Mouse (Mus musculus): ENCODE results near the gene Gm49337. TPM values are rescaled to one million over a fixed set of nuclear protein-coding genes. Genes with fewer than 3 reads are reported as not detected.

The Gm49337 gene
- polyA plus RNA-seq, 1 experiment from 2014 or later, result 0.13 TPM

DNA sequence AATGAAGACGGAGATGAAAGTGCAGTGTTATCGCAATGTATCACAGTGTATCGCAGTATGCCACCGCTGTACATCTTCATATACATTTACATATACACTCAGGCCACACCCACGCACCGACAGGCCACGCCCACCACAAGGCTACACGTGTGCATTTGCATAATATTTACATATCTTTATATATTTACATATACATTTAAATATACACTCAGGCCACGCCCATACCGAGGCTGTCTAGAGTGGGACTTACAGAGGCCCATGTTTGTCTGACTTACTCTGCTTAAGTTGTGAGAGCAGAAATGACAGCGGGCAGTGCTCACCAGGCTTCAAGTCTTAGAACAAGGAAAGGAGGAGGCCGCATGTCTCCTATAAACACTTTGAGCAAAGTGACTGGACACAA, 120.1 kb downstream of the Gm49337 start:
- 91% methylated on average over 12 of the region's 12 CpGs for WGBS
- H3K4me3 ChIP-seq, result no peak overlapping the region

DNA sequence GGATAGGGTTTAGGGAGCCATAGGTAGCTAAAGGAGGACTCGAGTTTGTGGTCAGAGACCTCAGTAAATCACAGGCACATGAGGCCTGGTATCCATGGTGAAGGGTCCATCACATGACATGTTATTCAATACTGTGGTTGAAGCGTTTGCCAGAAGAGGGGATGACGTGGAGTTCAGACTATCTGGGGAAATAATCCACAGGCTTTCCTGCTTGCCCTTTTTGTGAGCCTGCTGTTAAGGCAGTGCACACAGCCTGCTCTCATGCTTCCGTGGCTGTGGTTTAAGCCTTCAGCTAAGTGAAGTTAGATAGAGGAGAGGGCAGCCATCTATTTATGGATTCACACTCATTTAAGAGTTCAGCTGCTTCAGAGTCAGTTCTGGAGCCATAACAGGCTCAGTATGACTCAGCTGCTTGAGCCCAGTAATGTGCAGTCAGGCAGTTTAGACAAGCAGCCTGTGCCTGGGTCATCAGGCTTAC, 127.7 kb downstream of the Gm49337 start:
- no peak overlapping the region for H3K4me2 ChIP-seq (replicated peaks)
- ATAC-seq (ENCODE audit: low FRiP score, low read depth), result no peak
- no peaks in the 10 kb centered on the region for H3K9me3 ChIP-seq
- no peaks in the 10 kb centered on the region for H3K4me1 ChIP-seq
- peaks cover 54% of the 10 kb centered on the region for H3K36me3 ChIP-seq
- 79% methylated on average over 4 of the region's 4 CpGs for whole genome bisulfite sequencing
- H3K4me3 ChIP-seq, result no peak overlapping the region
- H3K27me3 ChIP-seq, result no peaks in the 10 kb centered on the region
- H3K9ac ChIP-seq (replicated peaks), result no peak overlapping the region
- H3K27ac ChIP-seq (replicated peaks), result peak overlapping the region; percentile 40; the same call in 1 of the 2 replicates

More for the DNA sequence above, 120.1 kb downstream of the Gm49337 start:
- H3K36me3 ChIP-seq, result peaks cover 73% of the 10 kb centered on the region
- no peaks in the 10 kb centered on the region for H3K4me1 ChIP-seq
- no peak for ATAC-seq (ENCODE audit: low FRiP score, low read depth)
- H3K9me3 ChIP-seq, result no peaks in the 10 kb centered on the region
- no peaks in the 10 kb centered on the region for H3K27me3 ChIP-seq
- H3K27ac ChIP-seq (replicated peaks), result no peak overlapping the region
- H3K9ac ChIP-seq (replicated peaks), result no peak overlapping the region
- no peak overlapping the region for H3K4me2 ChIP-seq (replicated peaks)

- no peak overlapping the region for H3K9ac ChIP-seq (replicated peaks)
- H3K9me3 ChIP-seq, result no peaks in the 10 kb centered on the region
- no peaks in the 10 kb centered on the region for H3K27me3 ChIP-seq
- peaks cover 70% of the 10 kb centered on the region for H3K36me3 ChIP-seq
- no peak for ATAC-seq (ENCODE audit: low FRiP score, low read depth)
- WGBS, result 18% methylated on average over 1 of the region's 1 CpGs
- H3K4me2 ChIP-seq (replicated peaks), result no peak overlapping the region
- no peak overlapping the region for H3K4me3 ChIP-seq
- no peak overlapping the region for H3K27ac ChIP-seq (replicated peaks)
- H3K4me1 ChIP-seq, result no peaks in the 10 kb centered on the region
These were observed 131.4 kb downstream of the Gm49337 start for GRCm38 (mm10) chr4:116304551-116304950.

DNA sequence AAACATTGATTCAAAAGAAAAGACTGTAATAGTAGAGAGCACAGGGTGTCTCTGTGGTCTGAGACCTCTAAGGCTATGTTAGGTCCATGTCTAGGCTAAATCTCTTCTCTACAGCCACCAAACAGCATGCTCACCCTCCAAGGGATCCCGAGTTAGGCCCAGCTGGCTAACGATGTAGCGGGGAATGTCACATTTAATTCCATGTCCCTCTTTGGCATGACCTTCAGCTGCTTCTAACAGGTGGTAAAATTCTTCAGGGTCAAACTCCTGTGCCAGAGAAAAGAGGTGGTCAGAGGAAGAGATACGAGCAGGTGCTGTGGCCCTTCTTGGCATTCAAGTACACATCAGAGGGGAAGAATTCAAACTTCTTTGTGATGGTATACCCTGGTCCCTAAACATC, 144.4 kb downstream of the Gm49337 start:
- Histone ChIP-seq H3K27me3 (no peaks in the 10 kb centered on the region), H3K36me3 (peaks cover 87% of the 10 kb centered on the region), H3K9me3 (no peaks in the 10 kb centered on the region), H3K9ac (replicated peaks) (no peak overlapping the region), H3K4me2 (replicated peaks) (no peak overlapping the region), H3K27ac (replicated peaks) (no peak overlapping the region), H3K4me3 (no peak overlapping the region), H3K4me1 (no peaks in the 10 kb centered on the region)
- WGBS, result 97% methylated on average over 4 of the region's 4 CpGs
- no peak for ATAC-seq (ENCODE audit: low FRiP score, low read depth)

- Histone ChIP-seq H3K27me3 (no peaks in the 10 kb centered on the region), H3K4me1 (no peaks in the 10 kb centered on the region), H3K36me3 (peaks cover 79% of the 10 kb centered on the region), H3K9me3 (no peaks in the 10 kb centered on the region), H3K27ac (replicated peaks) (no peak overlapping the region), H3K9ac (replicated peaks) (no peak overlapping the region), H3K4me3 (no peak overlapping the region), H3K4me2 (replicated peaks) (no peak overlapping the region)
- 95% methylated on average over 6 of the region's 6 CpGs for WGBS
- ATAC-seq (ENCODE audit: low FRiP score, low read depth), result no peak
These were observed 148.9 kb downstream of the Gm49337 start for GRCm38 (mm10) chr4:116322127-116322526.

GRCm38 (mm10) chr4:116329256-116329655, 156.1 kb downstream of the Gm49337 start:
- Histone ChIP-seq H3K27ac (replicated peaks) (no peak overlapping the region), H3K27me3 (no peaks in the 10 kb centered on the region), H3K36me3 (peaks cover 55% of the 10 kb centered on the region), H3K4me3 (no peak overlapping the region), H3K4me1 (no peaks in the 10 kb centered on the region), H3K9me3 (no peaks in the 10 kb centered on the region), H3K9ac (replicated peaks) (no peak overlapping the region), H3K4me2 (replicated peaks) (no peak overlapping the region)
- WGBS, result 98% methylated on average over 3 of the region's 3 CpGs
- ATAC-seq (ENCODE audit: low FRiP score, low read depth), result no peak

DNA sequence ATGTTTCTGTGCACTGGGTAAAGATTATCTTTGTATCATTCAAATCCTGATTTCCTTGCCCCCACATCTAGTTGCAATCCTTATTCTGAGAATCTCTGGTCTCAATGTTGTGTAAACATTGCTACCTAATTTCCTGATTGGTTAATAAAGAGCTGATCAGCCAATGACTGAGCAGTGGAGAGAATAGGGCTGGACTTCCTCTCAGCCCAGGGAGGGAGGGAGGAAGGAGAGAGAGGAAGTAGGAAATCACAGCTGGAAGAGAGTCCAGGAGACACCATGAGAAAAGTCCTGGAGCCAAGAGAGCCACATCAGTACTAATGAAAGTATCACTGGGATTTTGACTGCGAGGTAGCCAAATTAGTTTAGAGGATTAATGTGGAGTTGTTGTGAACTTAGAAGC, 163.1 kb downstream of the Gm49337 start:
- no peaks in the 10 kb centered on the region for H3K4me1 ChIP-seq
- no peak overlapping the region for H3K27ac ChIP-seq (replicated peaks)
- 87% methylated on average over 1 of the region's 1 CpGs for WGBS

DNA sequence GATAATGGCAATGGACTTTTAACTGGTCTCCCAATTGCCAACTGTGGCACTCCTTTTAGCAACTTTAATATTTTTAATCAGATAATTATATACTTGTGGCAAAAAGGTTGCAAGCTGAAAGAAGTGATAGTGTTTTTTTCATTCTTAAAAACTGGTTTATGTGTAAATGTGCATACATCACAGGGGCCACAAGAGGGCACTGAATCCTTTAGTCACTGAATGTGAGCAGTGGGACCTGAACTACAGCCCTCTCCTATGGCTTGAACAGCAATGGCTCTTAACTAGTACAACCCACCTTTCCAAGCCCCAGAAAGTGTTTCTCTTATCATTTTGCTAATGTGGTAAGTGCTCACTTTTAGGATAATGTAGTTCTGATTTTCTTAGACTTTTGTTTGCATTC, 168.9 kb downstream of the Gm49337 start:
- no peak for ATAC-seq (ENCODE audit: low FRiP score, low read depth)

More for the DNA sequence above, 163.1 kb downstream of the Gm49337 start:
- H3K27me3 ChIP-seq, result no peaks in the 10 kb centered on the region
- 0 out of 2 replicates have a peak, but pooled peaks cover 6% of the 10 kb centered on the region for H3K36me3 ChIP-seq
- H3K9me3 ChIP-seq, result no peaks in the 10 kb centered on the region
- ATAC-seq (ENCODE audit: low FRiP score, low read depth), result no peak
- H3K4me3 ChIP-seq, result no peak overlapping the region
- no peak overlapping the region for H3K4me2 ChIP-seq (replicated peaks)
- no peak overlapping the region for H3K9ac ChIP-seq (replicated peaks)

More for the DNA sequence above, 168.9 kb downstream of the Gm49337 start:
- Histone ChIP-seq H3K27me3 (no peaks in the 10 kb centered on the region), H3K4me2 (replicated peaks) (no peak overlapping the region), H3K4me1 (no peaks in the 10 kb centered on the region), H3K36me3 (no peaks in the 10 kb centered on the region), H3K9ac (replicated peaks) (no peak overlapping the region), H3K27ac (replicated peaks) (no peak overlapping the region), H3K4me3 (no peak overlapping the region), H3K9me3 (no peaks in the 10 kb centered on the region)

Other genes starting within 250 kb of the Gm49337 start
- 18.2 and 18.3 TPM in 2 replicates for gene Dmbx1, start 233.5 kb upstream of the Gm49337 start, polyA plus RNA-seq (2016; fragmentation: Nextera tagmentation; extraction: Ambion mirVana)
- 4.5 and 5.5 TPM in 2 replicates for gene Faah, start 155.5 kb upstream of the Gm49337 start, polyA plus RNA-seq (2016; fragmentation: Nextera tagmentation; extraction: Ambion mirVana)
- 20.4 and 20.7 TPM in 2 replicates for gene Nsun4, start 119.5 kb upstream of the Gm49337 start, polyA plus RNA-seq (2016; fragmentation: Nextera tagmentation; extraction: Ambion mirVana)
- gene Uqcrh, start 98.3 kb upstream of the Gm49337 start, polyA plus RNA-seq (2016; fragmentation: Nextera tagmentation; extraction: Ambion mirVana), result 371 and 380 TPM in 2 replicates
- gene Lrrc41, start 98.1 kb upstream of the Gm49337 start, polyA plus RNA-seq (2016; fragmentation: Nextera tagmentation; extraction: Ambion mirVana), result 69.6 and 71.2 TPM in 2 replicates
- gene Rad54l, start 49.7 kb upstream of the Gm49337 start, polyA plus RNA-seq (2016; fragmentation: Nextera tagmentation; extraction: Ambion mirVana), result 44.8 and 46.5 TPM in 2 replicates
- gene Pomgnt1, start 49.5 kb upstream of the Gm49337 start, polyA plus RNA-seq (2016; fragmentation: Nextera tagmentation; extraction: Ambion mirVana), result 60.9 and 67.9 TPM in 2 replicates
- 1.8 and 1.9 TPM in 2 replicates for gene Lurap1, start 22.0 kb upstream of the Gm49337 start, polyA plus RNA-seq (2016; fragmentation: Nextera tagmentation; extraction: Ambion mirVana)
- gene Tspan1, start 5.8 kb upstream of the Gm49337 start, polyA plus RNA-seq (2016; fragmentation: Nextera tagmentation; extraction: Ambion mirVana), result 0.09 TPM in 1 of 2 replicates, not detected in the other
- gene 1700042G07Rik, start within 50 bp of the Gm49337 start, polyA plus RNA-seq (2016; fragmentation: Nextera tagmentation; extraction: Ambion mirVana), result not detected in 2 replicates
- gene Pik3r3, start 48.2 kb downstream of the Gm49337 start, polyA plus RNA-seq (2016; fragmentation: Nextera tagmentation; extraction: Ambion mirVana), result 117 and 127 TPM in 2 replicates